Mouse (Mus musculus) lung, postnatal 0 days (tissue): ENCODE results near the gene Arid1a. TPM values are rescaled to one million over a fixed set of nuclear protein-coding genes. Genes with fewer than 3 reads are reported as not detected.

Source experiments
- ATAC-seq: fragments of 200-750 bp; cut with Nextera tagmentation; 2 replicates; pipeline ENCODE4 v1.8.0; 2017; ENCODE audit warnings: moderate library complexity
- DNase-seq: peaks from one replicate; pipeline ENCODE4 v3.0.0-alpha.2; 2016; ENCODE audit warnings: low spot score
- H3K27ac ChIP-seq: fragments of 300-500 bp; sonication (generic); 2 replicates; pipeline ENCODE4 v1.5.1; 2014; ENCODE audit warnings: antibody characterized with exemption, mild to moderate bottlenecking, low read length, mixed read lengths
- H3K27me3 ChIP-seq: fragments of 300-500 bp; sonication (generic); replicated peaks from 2 replicates; pipeline ENCODE4 v1.6.1; 2014; ENCODE audit warnings: low read length, mixed read lengths; ENCODE audit not compliant: insufficient read depth
- H3K36me3 ChIP-seq: fragments of 300-500 bp; sonication (generic); 2 replicates; pipeline ENCODE4 v1.6.1; 2014; ENCODE audit warnings: low read length, mixed read lengths; ENCODE audit not compliant: insufficient read depth
- H3K4me1 ChIP-seq: fragments of 300-500 bp; sonication (generic); 2 replicates; pipeline ENCODE4 v1.6.1; 2014; ENCODE audit warnings: antibody characterized with exemption, low read depth, low read length, mixed read lengths; ENCODE audit not compliant: insufficient read depth
- H3K4me2 ChIP-seq: fragments of 300-500 bp; sonication (generic); replicated peaks from 2 replicates; pipeline ENCODE4 v1.6.1; 2014; ENCODE audit warnings: low read depth, mild to moderate bottlenecking, low read length, moderate library complexity, mixed read lengths
- H3K4me3 ChIP-seq: fragments of 300-500 bp; sonication (generic); 2 replicates; pipeline ENCODE4 v1.5.1; 2014; ENCODE audit warnings: low read depth, low read length
- H3K9ac ChIP-seq: fragments of 300-500 bp; sonication (generic); replicated peaks from 2 replicates; pipeline ENCODE4 v1.6.1; 2014; ENCODE audit warnings: low read depth, mild to moderate bottlenecking
- H3K9me3 ChIP-seq: fragments of 300-500 bp; sonication (generic); 2 replicates; pipeline ENCODE4 v1.6.1; 2016; ENCODE audit warnings: low read length, mixed read lengths
- CTCF ChIP-seq: IDR thresholded peaks from 2 replicates; pipeline ENCODE4 v1.5.1; 2016; ENCODE audit warnings: antibody characterized with exemption, mild to moderate bottlenecking
- EP300 ChIP-seq: IDR thresholded peaks from 2 replicates; pipeline ENCODE4 v1.6.1; 2016; ENCODE audit warnings: antibody characterized with exemption, mild to moderate bottlenecking, control low read depth
- WGBS: fragments of 180-500 bp; shearing (Covaris S2); extraction: QIAGEN DNeasy Blood & Tissue Kit; methylation state at CpG from one replicate; pipeline ENCODE4 v1.1.7; 2014; 5-methylcytosine and 5-hydroxymethylcytosine counted together
- polyA plus RNA-seq: library from polyadenylated mRNA; unstranded; fragments of >200 nt; fragmentation: Nextera tagmentation; extraction: Ambion mirVana; gene quantifications from 2 replicates; pipeline ENCODE4 v1.2.1, GENCODE M21; 2015

The Arid1a gene
- polyA plus RNA-seq, 1 experiment from 2014 or later, result 13.7 TPM

GRCm38 (mm10) chr4:133705062-133705461, 51.5 kb downstream of the Arid1a start:
- H3K36me3 ChIP-seq, result no peaks in the 10 kb centered on the region
- H3K4me2 ChIP-seq, result no peak overlapping the region
- no peaks in the 10 kb centered on the region for H3K9me3 ChIP-seq
- H3K27ac ChIP-seq, result peak overlapping the region; percentile 78; the same call in 1 of the 2 replicates
- DNase-seq (no peak), ATAC-seq (no peak)
- 53% methylated on average over 4 of the region's 4 CpGs for WGBS
- H3K9ac ChIP-seq, result no peak overlapping the region
- peaks cover 21% of the 10 kb centered on the region for H3K4me1 ChIP-seq
- TF ChIP-seq EP300 (no peak), CTCF (no peak)
- no peaks in the 10 kb centered on the region for H3K27me3 ChIP-seq
- H3K4me3 ChIP-seq, result no peak overlapping the region

GRCm38 (mm10) chr4:133700905-133701368, 55.6 kb downstream of the Arid1a start:
- DNase-seq (peak; percentile 80), ATAC-seq (peak; percentile 88)
- TF ChIP-seq EP300 (no peak), CTCF (no peak)
- Histone ChIP-seq H3K9me3 (no peaks in the 10 kb centered on the region), H3K27ac (0 out of 2 replicates have a peak overlapping the region, but pooled peaks have one; percentile 22), H3K4me3 (no peak overlapping the region), H3K4me2 (no peak overlapping the region), H3K36me3 (peaks cover 4% of the 10 kb centered on the region; the same call in 1 of the 2 replicates), H3K27me3 (no peaks in the 10 kb centered on the region), H3K4me1 (peaks cover 6% of the 10 kb centered on the region), H3K9ac (no peak overlapping the region)
- 49% methylated on average over 11 of the region's 11 CpGs for WGBS

- Histone ChIP-seq H3K4me2 (no peak overlapping the region), H3K27ac (no peak overlapping the region), H3K9me3 (no peaks in the 10 kb centered on the region), H3K36me3 (peaks cover 51% of the 10 kb centered on the region), H3K4me1 (0 out of 2 replicates have a peak, but pooled peaks cover under 1% of the 10 kb centered on the region), H3K9ac (no peak overlapping the region), H3K27me3 (no peaks in the 10 kb centered on the region), H3K4me3 (no peak overlapping the region)
- 71% methylated on average over 3 of the region's 3 CpGs for WGBS
- ATAC-seq (no peak), DNase-seq (no peak)
- peak; percentile 6; the same call in 1 of the 2 replicates for TF ChIP-seq CTCF
- no peak for TF ChIP-seq EP300
Measured at GRCm38 (mm10) chr4:133695363-133695762, 61.2 kb downstream of the Arid1a start.

GRCm38 (mm10) chr4:133690252-133690651, 66.3 kb downstream of the Arid1a start:
- ATAC-seq (peak; percentile 29; the same call in 1 of the 2 replicates), DNase-seq (peak; percentile 77)
- Histone ChIP-seq H3K9ac (no peak overlapping the region), H3K27ac (no peak overlapping the region), H3K9me3 (no peaks in the 10 kb centered on the region), H3K36me3 (peaks cover 67% of the 10 kb centered on the region), H3K27me3 (no peaks in the 10 kb centered on the region), H3K4me1 (peaks cover 4% of the 10 kb centered on the region; the same call in 1 of the 2 replicates), H3K4me2 (no peak overlapping the region), H3K4me3 (no peak overlapping the region)
- 26% methylated on average over 5 of the region's 5 CpGs for WGBS
- TF ChIP-seq CTCF, result no peak
- peak; percentile 27; the same call in 1 of the 2 replicates for TF ChIP-seq EP300

- Histone ChIP-seq H3K4me3 (no peak overlapping the region), H3K4me1 (peaks cover 4% of the 10 kb centered on the region; the same call in 1 of the 2 replicates), H3K27me3 (no peaks in the 10 kb centered on the region), H3K9me3 (no peaks in the 10 kb centered on the region), H3K9ac (no peak overlapping the region), H3K36me3 (peaks cover 66% of the 10 kb centered on the region), H3K4me2 (no peak overlapping the region), H3K27ac (no peak overlapping the region)
- peak; percentile 81 for ATAC-seq
- peak; percentile 69 for DNase-seq
- WGBS, result 35% methylated on average over 7 of the region's 7 CpGs
- TF ChIP-seq CTCF (no peak), EP300 (no peak)
Measured at GRCm38 (mm10) chr4:133688417-133689067, 68.0 kb downstream of the Arid1a start.

- H3K9me3 ChIP-seq, result no peaks in the 10 kb centered on the region
- TF ChIP-seq CTCF (no peak), EP300 (no peak)
- 88% methylated on average over 5 of the region's 5 CpGs for WGBS
- no peak overlapping the region for H3K9ac ChIP-seq
- ATAC-seq (no peak), DNase-seq (no peak)
- no peak overlapping the region for H3K27ac ChIP-seq
- H3K36me3 ChIP-seq, result peaks cover 65% of the 10 kb centered on the region
- no peak overlapping the region for H3K4me3 ChIP-seq
- H3K4me1 ChIP-seq, result peaks cover 4% of the 10 kb centered on the region; the same call in 1 of the 2 replicates
- H3K27me3 ChIP-seq, result no peaks in the 10 kb centered on the region
- H3K4me2 ChIP-seq, result no peak overlapping the region
Measured at GRCm38 (mm10) chr4:133687126-133687525, 69.4 kb downstream of the Arid1a start.
